Mouse (Mus musculus): ENCODE measurements around the gene Gm17359.

DNA sequence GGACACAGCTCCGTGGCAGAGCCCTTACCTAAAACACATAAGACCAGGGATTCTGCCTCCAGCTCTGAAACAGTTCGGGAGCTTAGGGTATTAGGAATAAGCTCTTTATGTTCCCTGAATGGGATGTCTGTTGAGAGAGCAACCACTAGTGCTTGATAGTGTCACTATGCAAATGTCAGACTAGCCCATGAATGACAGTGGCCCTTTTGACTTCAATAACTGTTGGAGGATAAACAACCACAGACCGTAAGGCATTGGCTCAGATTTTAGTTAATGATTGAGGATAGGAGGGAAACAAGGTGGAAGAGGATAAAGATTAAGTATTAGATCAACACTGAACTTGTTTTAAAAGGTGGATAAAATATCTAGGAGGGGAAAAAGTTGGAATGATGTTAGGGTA, 41.6 kb downstream of the Gm17359 start:
- TF ChIP-seq CTCF (IDR thresholded peaks at IDR 0.05; ENCODE audit: low read depth) (no peak), EP300 (IDR thresholded peaks at IDR 0.05; ENCODE audit: low read depth) (no peak)

Data from liver, embryonic 14.5 days (tissue).